Mouse (Mus musculus) kidney, adult 2 months (tissue): ENCODE data around the gene Rnf141. TPM values are rescaled to one million over a fixed set of nuclear protein-coding genes. Genes with fewer than 3 reads are reported as not detected.
A peak's percentile ranks its signal among the peaks of the same experiment; 100 is the strongest.

Experiments used
- DNase-seq: peaks from one replicate; pipeline ENCODE4 v3.0.0; 2021
- H3K27ac ChIP-seq: fragments of 200-500 bp; 2 replicates; pipeline ENCODE4 v1.5.1; 2012; ENCODE audit warnings: low read depth, low read length, control low read depth, inconsistent platforms; ENCODE audit not compliant: insufficient read depth
- H3K27me3 ChIP-seq: fragments of 200-500 bp; replicated peaks from 2 replicates; pipeline ENCODE4 v1.6.1; 2012; ENCODE audit warnings: mild to moderate bottlenecking, moderate library complexity, low read length, inconsistent platforms; ENCODE audit not compliant: control insufficient read depth, insufficient read depth
- H3K36me3 ChIP-seq: fragments of 200-500 bp; 2 replicates; pipeline ENCODE4 v1.6.1; 2012; ENCODE audit warnings: mild to moderate bottlenecking, moderate library complexity, low read length, inconsistent platforms; ENCODE audit not compliant: control insufficient read depth, insufficient read depth
- H3K4me1 ChIP-seq: fragments of 200-500 bp; 2 replicates; pipeline ENCODE4 v1.6.1; 2011; ENCODE audit warnings: low read length; ENCODE audit not compliant: control insufficient read depth, insufficient read depth
- H3K4me3 ChIP-seq: fragments of 200-500 bp; 2 replicates; pipeline ENCODE4 v1.5.1; 2011; ENCODE audit warnings: mild to moderate bottlenecking, low read depth, low read length, control low read depth; ENCODE audit not compliant: insufficient read depth
- CTCF ChIP-seq: fragments of 200-500 bp; conservative IDR thresholded peaks from 2 replicates; pipeline ENCODE4 v1.5.1; 2011; ENCODE audit warnings: low read depth, mild to moderate bottlenecking, control low read depth, low read length, moderate library complexity, mixed read lengths; ENCODE audit not compliant: insufficient read depth, insufficient read length
- POLR2A ChIP-seq: fragments of 200-500 bp; IDR thresholded peaks from one replicate; pipeline ENCODE4 v1.6.1; 2011; ENCODE audit warnings: low read depth, low read length, control low read depth
- WGBS: fragments of 180-500 bp; shearing (Covaris S2); methylation state at CpG from one replicate; pipeline ENCODE4 v1.1.7; 2018; 5-methylcytosine and 5-hydroxymethylcytosine counted together
- polyA plus RNA-seq: library from polyadenylated mRNA; depleted of rRNA; stranded (reverse); fragments of >200 nt; gene quantifications from 2 replicates; pipeline ENCODE4 v1.2.3, GENCODE M21; 2012

Rnf141 gene
- polyA plus RNA-seq, 1 experiment = 19.3 TPM

DNA sequence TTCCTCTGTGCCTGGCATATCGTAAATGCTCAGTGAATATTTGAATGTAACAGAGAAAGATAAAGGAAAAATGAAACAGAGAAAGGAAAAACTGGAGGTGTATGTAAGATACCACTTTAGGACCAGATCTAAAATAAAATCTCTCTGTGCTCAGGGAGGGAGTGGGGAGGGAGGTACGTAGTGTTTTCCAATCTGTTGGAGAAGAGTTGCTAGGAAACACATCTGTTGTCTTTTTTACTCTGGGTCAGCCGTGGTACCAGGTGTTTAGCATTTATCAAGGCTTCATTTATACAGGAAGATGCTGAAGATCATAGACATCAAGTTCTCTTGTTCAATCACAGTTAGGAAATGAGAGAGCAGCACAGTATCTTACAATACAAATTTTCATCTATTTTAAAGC is 10.3 kb upstream of the Rnf141 start:
- no peak overlapping the region for H3K4me3 ChIP-seq
- H3K27ac ChIP-seq = no peak overlapping the region
- TF ChIP-seq CTCF (no peak), POLR2A (no peak)
- H3K36me3 ChIP-seq = no peaks in the 10 kb centered on the region
- H3K4me1 ChIP-seq = 0 out of 2 replicates have a peak, but pooled peaks cover 3% of the 10 kb centered on the region
- no peaks in the 10 kb centered on the region for H3K27me3 ChIP-seq
- DNase-seq = no peak
- WGBS = 67% methylated on average over 3 of the region's 3 CpGs

DNA sequence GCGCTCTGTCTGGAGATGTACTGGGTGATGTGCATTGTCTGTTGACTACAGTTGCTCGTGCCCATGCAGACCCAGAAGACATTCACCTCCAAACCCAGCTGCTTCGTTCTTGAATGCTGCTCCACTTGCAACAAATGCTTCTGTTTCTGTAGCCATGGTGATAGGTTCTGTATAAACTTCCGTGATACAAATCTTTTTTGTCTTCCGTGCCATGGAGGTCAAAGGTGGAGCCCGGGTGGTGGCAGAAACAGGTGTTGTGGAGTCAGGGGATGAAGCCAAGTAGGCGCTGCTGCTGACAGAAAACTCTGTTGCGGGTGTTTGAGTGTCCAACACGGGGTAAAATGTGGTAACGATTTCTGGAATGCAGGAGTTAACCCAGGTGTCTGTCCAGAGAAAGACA is 9.4 kb upstream of the Rnf141 start:
- no peak for TF ChIP-seq POLR2A
- no peak for TF ChIP-seq CTCF
- H3K27ac ChIP-seq = no peak overlapping the region
- no peaks in the 10 kb centered on the region for H3K36me3 ChIP-seq
- WGBS = 70% methylated on average over 10 of the region's 10 CpGs
- H3K27me3 ChIP-seq = no peaks in the 10 kb centered on the region
- no peak for DNase-seq
- no peak overlapping the region for H3K4me3 ChIP-seq
- 0 out of 2 replicates have a peak, but pooled peaks cover 3% of the 10 kb centered on the region for H3K4me1 ChIP-seq

DNA sequence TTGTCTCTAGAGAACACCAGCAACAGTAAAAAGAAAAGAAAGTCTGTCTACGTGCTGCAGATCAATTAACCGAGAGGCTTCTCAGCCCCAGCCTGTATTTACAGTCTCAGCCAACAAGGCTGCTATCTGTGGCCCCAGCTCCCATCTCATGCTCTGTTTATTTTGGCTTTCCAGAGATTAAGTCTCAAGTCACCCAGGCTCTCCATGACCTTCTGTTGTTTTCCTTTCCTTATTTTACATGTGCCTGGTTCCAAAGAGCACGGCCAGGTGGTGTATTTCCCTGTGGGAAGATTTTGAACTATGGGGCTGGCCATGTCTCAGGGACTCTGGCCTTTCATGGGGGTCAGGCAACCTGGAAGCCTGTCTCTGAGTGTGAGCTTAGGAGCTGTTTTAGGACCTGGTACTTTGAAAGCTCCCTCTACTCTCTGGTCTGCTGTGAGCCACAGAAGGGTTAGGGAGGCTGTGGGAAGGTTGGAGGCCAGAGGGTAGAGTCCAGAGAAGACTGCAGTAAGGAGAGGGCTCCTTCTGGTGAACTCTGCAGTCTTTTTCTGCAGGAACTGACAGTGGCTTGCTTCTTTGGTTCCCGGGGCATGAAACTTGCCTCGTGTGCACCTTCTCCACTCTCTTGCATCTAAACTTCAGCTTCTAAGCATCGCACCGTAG is 7.4 kb upstream of the Rnf141 start:
- TF ChIP-seq POLR2A (no peak), CTCF (no peak)
- DNase-seq = peak; percentile 16
- H3K27me3 ChIP-seq = no peaks in the 10 kb centered on the region
- no peaks in the 10 kb centered on the region for H3K36me3 ChIP-seq
- 0 out of 2 replicates have a peak, but pooled peaks cover 3% of the 10 kb centered on the region for H3K4me1 ChIP-seq
- H3K27ac ChIP-seq = no peak overlapping the region
- H3K4me3 ChIP-seq = no peak overlapping the region
- 54% methylated on average over 7 of the region's 7 CpGs for WGBS

DNA sequence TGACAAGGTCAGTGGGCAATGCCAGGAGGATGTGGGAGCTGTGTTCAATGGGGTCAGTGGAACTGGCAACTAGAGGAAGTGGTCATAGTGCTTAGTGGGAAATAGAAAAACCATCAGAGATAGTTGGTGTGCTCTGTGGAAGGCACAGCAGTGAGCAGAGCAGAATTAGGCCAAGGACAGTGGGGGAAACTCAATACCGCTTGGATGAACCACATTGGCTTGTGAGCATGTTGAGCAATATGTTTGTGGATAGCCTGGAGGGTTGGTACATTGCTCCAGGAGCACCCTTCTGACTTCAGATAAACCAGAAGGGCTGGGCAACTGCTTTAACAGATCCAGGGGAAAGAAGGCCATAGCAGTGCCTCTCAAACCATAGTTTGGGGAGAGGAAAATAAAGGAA is 4.1 kb upstream of the Rnf141 start:
- 87% methylated on average over 1 of the region's 1 CpGs for WGBS
- no peak for DNase-seq
- H3K36me3 ChIP-seq = no peaks in the 10 kb centered on the region
- H3K27ac ChIP-seq = no peak overlapping the region
- no peak for TF ChIP-seq CTCF
- no peak for TF ChIP-seq POLR2A
- no peaks in the 10 kb centered on the region for H3K27me3 ChIP-seq
- H3K4me1 ChIP-seq = peaks cover 2% of the 10 kb centered on the region; the same call in 1 of the 2 replicates
- H3K4me3 ChIP-seq = no peak overlapping the region

GRCm38 (mm10) chr7:110847321-110847720 is 3.1 kb upstream of the Rnf141 start:
- no peak for TF ChIP-seq CTCF
- TF ChIP-seq POLR2A = no peak
- H3K36me3 ChIP-seq = no peaks in the 10 kb centered on the region
- H3K27me3 ChIP-seq = no peaks in the 10 kb centered on the region
- H3K27ac ChIP-seq = no peak overlapping the region
- H3K4me3 ChIP-seq = no peak overlapping the region
- no peak for DNase-seq
- peaks cover 5% of the 10 kb centered on the region; the same call in 1 of the 2 replicates for H3K4me1 ChIP-seq
- 79% methylated on average over 2 of the region's 2 CpGs for WGBS

GRCm38 (mm10) chr7:110840332-110840731 is 3.9 kb downstream of the Rnf141 start:
- no peaks in the 10 kb centered on the region for H3K36me3 ChIP-seq
- WGBS = 79% methylated on average over 4 of the region's 4 CpGs
- no peaks in the 10 kb centered on the region for H3K27me3 ChIP-seq
- no peak overlapping the region for H3K4me3 ChIP-seq
- DNase-seq = no peak
- TF ChIP-seq CTCF (no peak), POLR2A (no peak)
- H3K4me1 ChIP-seq = peaks cover 5% of the 10 kb centered on the region; the same call in 1 of the 2 replicates
- no peak overlapping the region for H3K27ac ChIP-seq

DNA sequence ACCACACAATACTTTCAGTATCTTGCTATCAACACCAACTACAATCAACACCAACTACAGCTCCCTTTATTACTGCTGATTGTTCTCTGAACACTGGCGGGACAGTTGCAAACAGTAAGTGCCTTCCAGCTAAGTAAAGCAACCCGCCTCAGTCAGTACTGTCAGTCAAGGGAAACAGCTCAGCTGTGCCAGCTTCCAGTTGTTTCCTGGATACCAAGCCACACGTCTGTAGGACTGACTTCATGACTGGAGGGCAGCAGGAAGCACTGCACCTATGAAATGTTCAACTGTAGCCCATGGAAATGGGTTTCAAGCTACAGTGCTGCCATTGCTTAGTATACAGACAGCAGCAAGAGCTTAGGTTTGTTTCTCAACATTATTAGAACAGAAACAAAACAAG is 9.7 kb downstream of the Rnf141 start:
- no peak for DNase-seq
- no peaks in the 10 kb centered on the region; the same call in 1 of the 2 replicates for H3K4me1 ChIP-seq
- no peaks in the 10 kb centered on the region for H3K27me3 ChIP-seq
- WGBS = 40% methylated on average over 3 of the region's 3 CpGs
- H3K4me3 ChIP-seq = no peak overlapping the region
- TF ChIP-seq CTCF (no peak), POLR2A (no peak)
- H3K36me3 ChIP-seq = no peaks in the 10 kb centered on the region
- H3K27ac ChIP-seq = no peak overlapping the region
